Mouse (Mus musculus): ENCODE data around the gene Igtp.
A peak's percentile ranks its signal among the peaks of the same experiment; 100 is the strongest.
"Not testable (repeated sequence)": the region's sequence is repeated elsewhere in the genome, so short reads cannot be mapped to it uniquely, and the experiment has no call there.

Gene Igtp

GRCm38 (mm10) chr11:58199229-58200037 is at the start of gene Igtp, which contains the start of gene Irgm2:
TSS of gene Igtp (plus strand) at chr11:58199556.
TSS of gene Irgm2 (plus strand) at chr11:58199618.
- peak; percentile 62 for DNase-seq (ENCODE audit: low spot score)

GRCm38 (mm10) chr11:58155458-58155857 is 43.9 kb upstream of the Igtp start:
- DNase-seq (ENCODE audit: low spot score), result no peak

GRCm38 (mm10) chr11:58156871-58157270 is 42.5 kb upstream of the Igtp start:
- DNase-seq (ENCODE audit: low spot score), result no peak

GRCm38 (mm10) chr11:58165072-58165471 is 34.3 kb upstream of the Igtp start:
- no peak for DNase-seq (ENCODE audit: low spot score)

DNA sequence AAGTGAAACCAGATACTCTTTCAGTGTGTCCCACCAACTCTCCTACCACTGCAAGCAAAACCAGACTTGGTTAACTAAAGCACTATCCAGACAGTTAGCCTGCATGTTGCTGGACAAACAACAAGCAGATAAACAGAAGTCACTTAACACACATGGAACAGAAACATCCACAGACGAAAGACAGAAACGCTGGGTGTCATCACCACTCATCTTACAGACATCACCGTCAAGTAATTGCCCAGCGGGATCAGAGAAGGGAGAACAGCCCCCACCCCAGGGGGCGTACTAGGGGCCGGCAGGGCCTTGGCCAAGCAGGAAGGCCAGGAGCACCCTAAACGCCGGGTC is 31.6 kb upstream of the Igtp start:
- no peak for DNase-seq (ENCODE audit: low spot score)

- DNase-seq (ENCODE audit: low spot score), result peak; percentile 86
Observed at GRCm38 (mm10) chr11:58168167-58168915, 31.0 kb upstream of the Igtp start, which contains the start of gene Gemin5. TSS of gene Gemin5 (minus strand) at chr11:58168539.

- DNase-seq (ENCODE audit: low spot score), result no peak
Observed at GRCm38 (mm10) chr11:58169666-58170065, 29.7 kb upstream of the Igtp start.

DNA sequence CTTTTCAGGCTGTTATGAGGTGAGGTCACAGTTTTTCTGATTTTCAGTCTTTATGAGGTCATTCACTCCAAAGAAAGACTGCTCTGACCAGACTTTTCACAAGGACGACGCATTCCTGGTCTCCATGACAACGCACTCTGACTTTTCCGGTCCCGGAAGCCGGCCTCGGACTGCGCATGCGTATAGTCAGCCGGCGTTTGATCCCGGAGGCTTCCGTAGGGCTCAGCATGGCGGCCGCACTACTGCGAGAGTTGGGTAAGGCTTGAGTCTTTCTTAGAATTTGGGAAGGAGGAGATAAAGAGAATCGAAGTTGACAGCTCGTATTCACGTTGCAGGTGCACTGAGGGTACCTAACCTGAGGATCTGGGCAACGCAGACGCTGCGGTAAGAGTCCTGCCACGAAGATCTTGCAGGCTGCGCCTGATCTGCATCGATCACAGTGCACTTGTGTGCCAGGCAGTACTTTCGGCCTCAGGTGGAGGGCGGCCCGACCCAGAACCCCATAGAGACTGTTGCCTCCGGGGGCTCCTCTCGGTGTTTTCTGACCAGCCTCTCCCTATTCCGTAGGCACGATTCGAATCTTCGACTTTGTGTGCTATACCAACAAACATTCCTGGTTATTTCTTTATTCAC is 27.8 kb upstream of the Igtp start, which contains the start of gene Mrpl22:
TSS of gene Mrpl22 (plus strand) at position 203 of the 633 bp plus-strand sequence.
- DNase-seq (ENCODE audit: low spot score), result peak; percentile 95

GRCm38 (mm10) chr11:58179563-58179962 is 19.8 kb upstream of the Igtp start:
- DNase-seq (ENCODE audit: low spot score), result peak; percentile 94

DNA sequence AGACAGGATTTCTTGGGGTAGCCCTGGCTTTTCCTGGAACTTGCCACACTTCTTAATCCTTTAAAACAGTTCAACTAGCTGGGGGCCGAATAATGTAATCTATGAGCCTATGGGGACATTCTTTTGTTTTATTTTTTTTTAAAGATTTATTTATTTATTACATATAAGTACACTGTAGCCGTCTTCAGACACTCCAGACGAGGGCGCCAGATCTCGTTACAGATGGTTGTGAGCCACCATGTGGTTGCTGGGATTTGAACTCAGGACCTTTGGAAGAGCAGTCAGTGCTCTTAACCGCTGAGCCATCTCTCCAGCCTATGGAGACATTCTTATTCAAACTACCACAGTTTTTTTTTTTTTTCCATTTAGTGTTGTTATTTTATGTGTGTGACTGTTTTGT is 19.4 kb upstream of the Igtp start:
- not testable (repeated sequence) for DNase-seq (ENCODE audit: low spot score)

- DNase-seq (ENCODE audit: low spot score), result no peak
Observed at GRCm38 (mm10) chr11:58180756-58181155, 18.6 kb upstream of the Igtp start.

DNA sequence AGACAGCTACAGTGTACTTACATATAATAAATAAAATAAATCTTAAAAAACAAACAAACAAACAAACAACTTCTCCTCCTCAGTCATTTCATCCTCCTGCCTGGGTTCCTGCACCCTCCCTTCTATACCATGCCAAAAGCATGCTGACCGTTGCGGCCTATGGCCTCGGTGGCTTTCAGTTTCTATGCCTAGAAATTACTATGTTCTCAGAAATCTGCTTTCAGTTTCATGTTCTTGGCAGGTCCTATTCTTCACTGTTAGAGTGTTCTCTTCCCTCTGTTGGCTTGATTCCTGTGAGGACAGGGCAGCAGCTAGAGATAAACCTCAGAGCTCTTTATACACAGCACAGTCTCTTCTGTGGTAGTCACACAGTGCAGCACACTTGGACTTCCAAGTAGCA is 15.8 kb upstream of the Igtp start:
- no peak for DNase-seq (ENCODE audit: low spot score)

DNA sequence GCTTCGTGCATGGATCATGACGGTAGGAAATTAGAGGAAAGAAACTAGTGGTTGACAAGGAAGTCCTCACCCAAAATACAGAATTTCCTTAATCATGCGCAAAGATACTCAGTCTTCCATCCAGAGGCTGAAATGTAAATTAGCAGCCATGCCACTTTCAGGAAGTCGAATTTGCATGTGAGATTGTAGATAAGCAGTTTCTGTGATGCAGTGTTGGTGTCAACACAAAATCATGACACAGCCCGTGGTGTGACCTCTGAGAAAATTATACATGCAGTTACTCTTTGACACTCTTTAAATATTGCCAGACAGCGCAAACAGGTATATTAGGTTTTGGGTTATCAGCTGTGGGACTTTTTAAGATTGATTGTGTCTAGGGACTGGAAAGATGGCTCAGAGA is 9.7 kb upstream of the Igtp start:
- no peak for DNase-seq (ENCODE audit: low spot score)

- DNase-seq (ENCODE audit: low spot score), result no peak
Observed at GRCm38 (mm10) chr11:58193326-58193725, 6.0 kb upstream of the Igtp start.

GRCm38 (mm10) chr11:58193860-58194520 is 5.4 kb upstream of the Igtp start:
- DNase-seq (ENCODE audit: low spot score), result no peak

- no peak for DNase-seq (ENCODE audit: low spot score)
Observed at GRCm38 (mm10) chr11:58198663-58199062, 693 bp upstream of the Igtp start.

DNA sequence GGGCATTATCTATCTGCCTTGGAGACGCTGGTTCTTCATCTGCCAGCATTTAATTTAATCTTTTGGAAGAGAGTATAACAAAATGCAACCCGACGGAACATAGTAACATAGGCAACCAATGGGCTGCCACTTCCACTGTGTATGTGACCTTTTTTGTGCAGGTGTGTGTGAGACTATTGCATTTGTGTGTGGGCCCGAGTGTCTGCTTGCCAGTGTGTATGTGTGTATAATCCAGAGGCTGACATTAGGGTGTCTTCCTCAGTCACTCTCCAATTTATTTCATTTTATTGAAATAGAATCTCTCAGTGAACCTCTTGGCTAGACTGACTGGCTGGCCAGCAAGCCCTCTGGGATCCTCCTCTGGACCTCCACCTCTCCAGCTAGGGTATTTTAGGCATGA is 870 bp downstream of the Igtp start:
- DNase-seq (ENCODE audit: low spot score), result no peak

DNA sequence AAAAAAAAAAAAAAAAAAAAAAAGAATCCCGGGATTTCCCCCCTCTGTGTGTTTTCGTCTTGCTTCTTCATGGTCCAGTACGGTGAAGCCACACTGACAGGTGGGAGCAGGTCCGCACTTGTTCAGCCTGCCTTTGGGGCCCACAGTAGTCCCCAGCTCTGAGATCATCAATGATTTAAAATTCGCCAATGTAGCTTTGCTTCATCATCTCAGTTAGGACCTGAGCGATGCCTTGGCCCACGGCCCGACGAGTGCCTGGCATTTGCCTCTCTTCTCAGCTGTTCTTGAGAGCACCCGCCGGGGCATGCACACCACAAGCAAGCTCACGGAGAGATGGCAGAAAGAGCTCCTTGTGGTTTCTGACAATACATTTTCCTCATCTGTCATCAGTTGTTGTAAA is 1.7 kb downstream of the Igtp start:
- DNase-seq (ENCODE audit: low spot score), result no peak

- no peak for DNase-seq (ENCODE audit: low spot score)
Observed at GRCm38 (mm10) chr11:58210321-58210886, 11.0 kb downstream of the Igtp start.

GRCm38 (mm10) chr11:58211062-58211681 is 11.8 kb downstream of the Igtp start:
- DNase-seq (ENCODE audit: low spot score), result no peak

DNA sequence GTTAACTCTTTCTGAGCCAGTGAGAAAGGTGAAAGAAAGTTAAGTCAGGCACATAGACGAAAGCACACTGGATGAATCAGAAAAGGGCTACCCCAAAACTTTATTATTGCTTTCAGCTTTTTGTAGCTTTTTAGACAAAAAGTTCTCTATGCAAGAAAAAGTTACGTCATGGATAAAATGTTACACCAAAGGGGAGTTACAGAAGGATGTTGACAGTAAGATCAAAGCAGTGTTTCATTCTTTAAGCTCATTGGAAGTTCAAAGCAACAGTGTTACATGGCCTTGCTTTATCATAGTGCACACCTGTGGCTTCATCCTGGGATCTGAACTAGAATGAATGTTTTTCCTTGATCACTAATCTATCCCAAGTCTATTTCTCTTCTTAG is 12.3 kb downstream of the Igtp start:
- DNase-seq (ENCODE audit: low spot score), result no peak
